Mouse (Mus musculus) liver, adult 2 months (tissue): ENCODE measurements around the gene Hint2.

Experiments used
- CTCF ChIP-seq: fragments of 200-500 bp; IDR thresholded peaks from 2 replicates; pipeline ENCODE4 v1.5.1; 2011; ENCODE audit warnings: low read depth, low read length, control low read depth
- POLR2A ChIP-seq: fragments of 200-500 bp; IDR thresholded peaks from 2 replicates; pipeline ENCODE4 v1.6.1; 2011; ENCODE audit warnings: low read length, control low read depth; ENCODE audit not compliant: insufficient read depth; ENCODE audit errors: extremely low read depth

DNA sequence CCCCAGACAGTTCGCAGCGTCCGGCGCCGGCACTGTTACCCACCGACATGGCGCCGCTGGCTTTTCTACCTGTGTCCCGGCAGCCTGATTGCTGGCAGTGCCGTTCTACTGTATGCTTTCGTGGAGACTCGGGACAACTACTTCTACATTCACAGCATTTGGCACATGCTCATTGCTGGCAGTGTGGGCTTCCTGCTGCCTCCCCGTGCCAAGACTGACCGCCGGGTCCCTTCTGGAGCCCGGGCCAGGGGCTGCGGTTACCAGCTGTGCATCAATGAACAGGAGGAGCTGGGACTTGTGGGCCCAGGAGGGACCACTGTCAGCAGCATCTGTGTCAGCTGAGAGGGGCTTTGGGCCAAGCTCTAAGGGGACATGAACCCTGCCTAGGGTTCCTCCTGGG, 33.8 kb upstream of the Hint2 start:
- TF ChIP-seq POLR2A (no peak), CTCF (no peak)
